Mouse (Mus musculus): ENCODE results near the gene Nup85. TPM values are rescaled to one million over a fixed set of nuclear protein-coding genes. Genes with fewer than 3 reads are reported as not detected.

Gene Nup85
- 95.7 TPM for polyA plus RNA-seq (2017; shearing (Covaris generic))

DNA sequence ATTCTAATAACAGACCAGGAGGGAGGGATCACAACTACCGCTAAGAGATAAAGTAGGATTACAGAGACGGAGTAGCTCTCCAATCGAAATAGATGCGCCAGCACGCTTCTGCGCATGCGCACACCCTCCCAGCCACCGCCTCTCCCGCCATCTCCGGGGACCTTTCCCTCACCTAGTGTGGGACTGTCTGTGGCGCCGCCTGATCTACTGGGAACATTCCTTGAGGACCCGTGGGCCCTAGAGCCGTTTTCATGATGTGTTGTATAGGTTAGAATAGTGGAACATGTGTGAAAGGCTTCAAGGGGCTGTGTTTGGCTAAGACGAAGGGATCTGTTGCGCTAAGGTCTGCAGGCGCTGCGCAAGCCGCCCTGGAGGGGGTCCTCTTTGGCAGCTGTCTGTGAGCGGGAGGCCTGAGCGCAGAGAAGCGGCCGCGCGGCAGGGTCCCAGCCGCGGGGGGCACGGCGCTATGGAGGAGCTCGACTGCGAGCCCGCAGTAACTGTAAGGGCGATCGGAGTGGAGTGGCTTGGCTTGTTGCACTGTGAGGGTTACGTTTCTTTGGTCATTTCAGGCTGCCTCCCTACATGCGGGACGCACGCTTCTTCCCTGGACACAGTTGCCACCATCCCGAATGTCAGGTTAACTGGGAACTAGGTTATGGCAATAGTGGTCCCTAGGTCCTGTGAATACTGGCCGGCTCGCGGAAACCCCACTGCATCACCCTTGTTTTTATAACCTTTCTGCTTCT is at the start of gene Nup85:
Gene Nup85, plus strand, starts transcription at position 371 of the 746 bp plus-strand sequence.

DNA sequence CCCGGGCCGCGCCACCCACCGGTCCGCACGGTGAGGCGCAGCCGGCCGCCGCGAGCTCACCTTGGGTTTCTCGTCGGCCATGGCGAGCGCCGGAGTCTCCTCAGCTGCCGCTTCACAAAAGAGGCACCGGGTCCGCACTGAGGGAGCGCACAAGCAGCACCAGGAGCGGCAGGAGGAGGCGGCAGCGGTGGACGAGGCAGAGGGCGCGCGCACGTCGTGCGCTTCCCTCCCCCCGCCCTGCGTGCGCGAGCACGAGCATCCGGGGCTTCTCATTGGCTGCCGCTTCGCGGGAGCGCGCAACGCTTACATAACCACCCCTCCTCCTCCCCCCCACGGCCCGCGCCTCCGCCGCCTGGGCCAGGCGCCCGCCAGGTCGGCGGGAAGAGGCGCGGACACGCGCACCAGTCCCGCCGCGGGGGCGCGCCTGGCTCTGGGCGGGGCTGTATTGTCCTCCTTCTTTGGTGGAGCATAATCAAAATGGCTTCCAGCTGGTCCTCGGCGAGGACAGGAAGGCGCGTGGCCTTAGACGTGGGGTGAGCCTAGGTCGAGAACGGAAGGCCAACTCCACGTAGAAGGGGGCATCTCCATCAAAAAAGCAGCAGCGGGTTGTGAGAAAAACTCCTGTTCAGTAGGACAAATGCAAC is 28.1 kb upstream of the Nup85 start, which contains the start of gene Sumo2:
Gene Sumo2, minus strand, starts transcription at position 239 of the 644 bp plus-strand sequence.

DNA sequence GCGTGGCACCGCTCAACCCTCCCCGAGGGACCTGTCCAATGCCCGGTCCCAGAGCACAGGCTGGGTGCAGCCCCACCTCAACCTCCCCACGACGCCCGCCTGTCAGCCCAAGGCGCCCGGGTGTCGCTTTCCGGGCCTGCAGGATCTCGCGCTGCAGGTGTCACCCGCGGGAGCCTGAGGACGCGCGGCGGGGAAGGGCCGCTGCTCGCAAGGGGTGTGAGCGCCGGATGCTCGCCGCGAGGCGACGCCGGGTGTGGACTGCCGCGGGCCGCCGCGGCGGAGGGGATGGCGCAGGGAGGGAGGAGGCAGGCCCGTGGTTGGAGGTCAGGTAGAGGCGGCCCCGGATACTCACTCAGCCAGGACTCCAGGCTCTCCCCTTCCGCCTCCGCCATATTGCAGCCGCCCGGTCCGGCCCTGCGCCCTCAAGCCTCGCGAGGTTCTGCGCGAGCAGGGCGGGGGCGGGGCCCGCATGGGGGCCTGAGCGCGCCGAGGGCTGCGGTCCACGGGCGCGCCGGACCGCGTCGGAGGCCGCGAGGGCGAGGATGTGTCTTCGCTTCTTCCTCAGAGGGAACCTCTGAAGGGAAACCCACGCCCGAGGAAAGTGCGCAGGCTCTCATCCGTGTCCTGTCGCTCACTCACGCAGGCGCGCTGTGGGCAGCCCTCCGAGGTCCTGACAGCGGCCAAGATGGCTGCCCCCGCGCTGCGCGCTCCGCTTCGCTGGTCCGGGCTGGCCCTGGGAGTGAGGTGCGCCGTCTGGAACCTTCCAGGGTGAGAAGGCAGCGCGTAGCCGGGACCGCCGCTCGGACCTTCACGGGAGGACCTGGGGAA is 39.5 kb downstream of the Nup85 start, which contains the start of the genes Mrps7 and Gga3:
Gene Mrps7, plus strand, starts transcription at position 450 of the 828 bp plus-strand sequence.
Gene Gga3, minus strand, starts transcription at position 576 of the 828 bp plus-strand sequence.

DNA sequence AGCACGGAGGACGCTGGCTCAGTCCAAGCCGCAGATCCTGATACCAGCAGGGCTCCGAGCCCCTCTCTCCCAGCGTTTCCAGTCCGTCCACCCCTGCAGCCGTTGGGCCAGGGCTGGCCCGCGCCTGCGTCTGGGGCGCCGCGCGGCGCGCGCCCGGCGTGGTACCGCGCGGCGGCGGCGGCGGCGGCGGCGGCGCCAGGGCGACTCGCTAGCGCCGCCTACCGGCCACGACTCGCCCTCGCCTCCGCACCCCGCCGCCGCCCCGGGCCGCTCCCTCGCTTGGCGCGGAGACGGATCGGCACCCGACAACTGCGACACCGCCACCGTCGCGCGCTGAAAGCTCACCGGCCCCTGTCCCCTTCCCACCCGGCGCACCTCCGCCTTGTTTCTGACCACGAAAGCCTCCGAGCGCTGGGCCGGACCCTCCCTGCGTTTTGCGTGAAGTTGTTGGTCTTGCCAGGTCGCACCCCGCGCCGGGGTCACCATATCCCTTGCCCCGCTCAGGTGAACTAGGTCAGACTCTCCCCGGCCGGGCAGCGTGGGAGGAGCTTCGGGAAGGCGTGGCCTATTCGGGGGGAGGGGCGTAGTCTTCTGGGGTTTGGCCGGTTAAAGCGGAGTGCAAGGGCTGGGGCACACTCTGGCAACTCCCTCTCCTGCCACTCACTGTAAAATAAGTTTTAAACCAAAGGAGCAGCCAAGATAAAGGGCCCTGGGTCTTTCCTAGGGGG is 48.3 kb downstream of the Nup85 start, which contains the start of gene Mif4gd:
Gene Mif4gd, minus strand, starts transcription at position 560 of the 728 bp plus-strand sequence.

DNA sequence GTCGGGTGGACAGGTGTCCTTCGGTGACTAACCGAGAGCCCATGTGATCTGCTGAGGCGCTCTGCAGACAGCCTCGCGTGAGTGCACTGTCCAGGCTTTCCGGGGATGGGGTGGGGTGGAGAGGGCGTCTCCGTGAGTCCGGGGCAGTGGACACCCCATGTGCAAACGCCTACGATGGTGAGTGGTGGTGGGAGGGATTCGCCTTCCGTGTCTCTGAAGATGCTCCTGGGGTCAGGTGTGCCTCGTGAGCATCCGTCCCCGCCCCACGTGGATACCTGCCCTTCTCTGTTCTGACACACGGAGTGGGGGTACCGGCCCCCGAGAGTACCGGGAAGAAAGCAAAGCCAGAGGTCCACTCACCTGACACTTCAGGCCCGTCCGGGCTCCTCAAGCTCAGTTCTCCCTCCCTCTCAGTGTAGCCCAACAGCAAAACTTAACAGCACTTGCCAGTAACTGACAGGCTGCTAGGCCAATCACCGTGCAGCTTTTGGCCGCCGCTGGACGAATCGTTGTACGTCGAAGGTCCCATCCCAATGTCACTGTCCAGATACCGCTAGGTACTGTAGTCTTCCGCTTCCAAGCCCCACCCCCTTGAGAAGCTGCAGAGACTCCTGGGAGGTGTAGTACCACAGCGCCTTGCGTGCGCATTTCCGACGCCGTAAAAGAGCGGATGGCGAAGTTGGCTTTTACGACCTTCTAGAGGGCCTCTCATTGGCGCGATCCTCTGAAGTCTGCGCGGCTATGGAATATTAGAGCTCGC is 63.7 kb downstream of the Nup85 start, which contains the start of gene Slc25a19:
Gene Slc25a19, minus strand, starts transcription at position 591 of the 760 bp plus-strand sequence.

Other genes with a start within 250 kb of the Nup85 start
- not detected for gene Ush1g, start 242.4 kb upstream of the Nup85 start, polyA plus RNA-seq (2017; shearing (Covaris generic))
- not detected for gene Otop3, start 229.7 kb upstream of the Nup85 start, polyA plus RNA-seq (2017; shearing (Covaris generic))
- 16.5 TPM for gene Hid1, start 196.7 kb upstream of the Nup85 start, polyA plus RNA-seq (2017; shearing (Covaris generic))
- not detected for gene Cdr2l, start 182.5 kb upstream of the Nup85 start, polyA plus RNA-seq (2017; shearing (Covaris generic))
- gene Mrpl58, start 160.7 kb upstream of the Nup85 start, polyA plus RNA-seq (2017; shearing (Covaris generic)): 206 TPM
- 760 TPM for gene Atp5h, start 144.5 kb upstream of the Nup85 start, polyA plus RNA-seq (2017; shearing (Covaris generic))
- gene Kctd2, start 144.3 kb upstream of the Nup85 start, polyA plus RNA-seq (2017; shearing (Covaris generic)): 4.4 TPM
- not detected for gene Trim80, start 123.9 kb upstream of the Nup85 start, polyA plus RNA-seq (2017; shearing (Covaris generic))
- 23.6 TPM for gene Slc16a5, start 102.0 kb upstream of the Nup85 start, polyA plus RNA-seq (2017; shearing (Covaris generic))
- gene Armc7, start 88.8 kb upstream of the Nup85 start, polyA plus RNA-seq (2017; shearing (Covaris generic)): 115 TPM
- gene Nt5c, start 72.6 kb upstream of the Nup85 start, polyA plus RNA-seq (2017; shearing (Covaris generic)): 388 TPM
- 645 TPM for gene Jpt1, start 50.0 kb upstream of the Nup85 start, polyA plus RNA-seq (2017; shearing (Covaris generic))
- 775 TPM for gene Sumo2, start 28.2 kb upstream of the Nup85 start, polyA plus RNA-seq (2017; shearing (Covaris generic))
- gene Mrps7, start 39.5 kb downstream of the Nup85 start, polyA plus RNA-seq (2017; shearing (Covaris generic)): 68.3 TPM
- 71.5 TPM for gene Gga3, start 39.6 kb downstream of the Nup85 start, polyA plus RNA-seq (2017; shearing (Covaris generic))
- 198 TPM for gene Mif4gd, start 48.5 kb downstream of the Nup85 start, polyA plus RNA-seq (2017; shearing (Covaris generic))
- gene Slc25a19, start 63.9 kb downstream of the Nup85 start, polyA plus RNA-seq (2017; shearing (Covaris generic)): 70.8 TPM
- gene Grb2, start 144.2 kb downstream of the Nup85 start, polyA plus RNA-seq (2017; shearing (Covaris generic)): 10.7 TPM
- 35.9 TPM for gene Tmem94, start 201.0 kb downstream of the Nup85 start, polyA plus RNA-seq (2017; shearing (Covaris generic))
- gene Caskin2, start 249.2 kb downstream of the Nup85 start, polyA plus RNA-seq (2017; shearing (Covaris generic)): 2.9 TPM

All from CD4-positive, CD25-positive, alpha-beta regulatory T cell, adult 9 weeks (primary cell).